Mouse (Mus musculus): Measurements from ENCODE around the gene Man1c1. TPM values are rescaled to one million over a fixed set of nuclear protein-coding genes. Genes with fewer than 3 reads are reported as not detected.

Man1c1 gene
- total RNA-seq, 2 experiments from 2014 or later, result 26.9 to 28.3 TPM

DNA sequence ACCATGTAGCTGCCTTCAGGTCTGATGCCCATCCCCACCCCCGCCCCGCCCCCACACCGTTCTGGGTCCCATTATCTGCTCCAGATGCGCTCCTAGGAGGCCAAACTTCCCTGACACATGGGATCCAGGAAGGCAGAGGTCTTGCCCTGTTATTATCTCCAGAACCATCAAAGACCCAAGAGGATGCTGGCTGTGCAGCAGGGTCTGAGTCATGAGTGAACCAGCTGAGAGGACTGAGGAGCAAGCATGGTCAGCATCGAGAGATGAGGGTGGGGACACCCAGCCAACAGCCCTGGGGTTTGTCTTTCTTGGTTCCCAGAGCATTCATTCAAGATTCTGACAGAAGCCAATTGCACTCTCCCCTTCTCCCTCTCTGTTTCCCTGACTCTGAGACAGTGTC, 100.5 kb downstream of the Man1c1 start:
- DNase-seq, result no peak

DNA sequence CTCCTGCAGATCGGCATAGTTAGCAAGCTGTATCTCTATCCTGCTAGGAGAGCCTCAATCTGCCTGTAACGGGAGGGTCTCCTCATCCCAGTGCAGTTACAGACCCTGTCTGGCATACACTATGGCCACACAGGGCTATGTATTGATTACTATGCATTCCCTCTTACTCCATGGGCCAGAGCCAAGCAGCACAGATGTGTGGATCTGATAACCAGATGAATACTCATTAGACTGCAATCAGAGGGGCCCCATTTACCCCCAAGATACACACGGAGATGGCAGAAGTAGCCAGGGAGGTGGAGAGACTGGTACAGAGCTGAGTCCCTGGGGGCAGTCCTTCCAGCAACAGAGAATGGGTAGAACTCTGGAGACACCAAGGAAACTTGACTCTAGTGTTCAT, 101.5 kb downstream of the Man1c1 start:
- DNase-seq, result no peak

DNA sequence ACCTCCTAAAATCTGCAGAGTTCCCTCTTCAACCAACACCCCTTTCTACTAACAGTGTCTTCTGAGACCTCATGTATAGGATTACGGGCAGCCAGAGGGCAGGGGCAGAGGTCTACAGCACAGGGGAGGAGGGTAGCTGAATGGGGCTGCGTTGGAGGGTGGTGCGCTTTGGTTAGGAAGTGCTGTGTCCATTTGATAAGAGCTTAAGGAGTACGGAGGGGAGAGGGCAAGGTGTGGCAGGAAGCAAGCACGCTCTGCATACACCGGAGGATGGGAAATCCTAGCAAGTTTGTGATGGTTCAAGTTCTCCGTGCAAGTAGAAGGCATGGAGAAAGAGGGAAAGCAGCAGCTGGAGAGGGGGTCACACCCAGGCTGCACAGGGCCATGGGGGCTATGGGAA, 102.1 kb downstream of the Man1c1 start:
- DNase-seq, result peak in 1 of 2 experiments; percentile 53

DNA sequence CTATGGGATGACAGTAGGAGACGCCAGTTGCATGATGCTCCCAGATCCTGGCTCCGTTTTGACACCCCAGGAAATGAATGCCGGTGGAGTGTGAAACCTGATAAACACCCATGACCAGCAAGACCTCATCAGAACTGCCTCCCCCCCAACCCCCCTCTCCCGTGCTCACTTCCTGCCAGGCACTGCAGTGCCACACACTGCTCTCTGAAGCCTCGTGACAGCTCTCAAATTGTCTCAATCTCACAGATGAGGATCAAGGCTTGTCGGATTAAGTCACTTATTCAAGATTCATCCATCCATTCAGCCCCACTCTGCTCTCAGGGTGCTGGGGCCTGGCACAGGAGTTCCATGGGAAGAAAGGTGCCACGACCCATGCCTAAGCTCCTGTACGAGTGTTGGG, 102.7 kb downstream of the Man1c1 start:
- DNase-seq, result no peak

DNA sequence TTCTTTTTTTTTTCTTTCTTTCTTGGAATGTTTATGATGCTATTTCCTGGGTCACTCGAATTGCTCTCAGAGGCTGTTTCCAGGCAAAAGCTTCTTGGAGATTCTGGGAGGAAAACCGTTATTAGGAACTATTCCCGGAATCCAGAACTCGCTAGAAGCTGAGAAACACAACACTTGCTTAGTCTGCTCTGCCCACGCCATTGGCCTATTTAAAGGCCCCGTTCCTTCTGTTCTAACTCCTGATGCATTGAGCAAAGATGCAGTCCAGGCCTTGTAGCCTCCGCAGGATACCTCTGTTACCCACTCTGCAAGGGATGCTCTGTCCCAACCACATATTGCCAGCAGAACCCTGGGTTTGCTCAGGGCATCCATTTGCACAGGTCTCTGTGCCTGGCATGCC, 103.3 kb downstream of the Man1c1 start:
- no peak for DNase-seq

DNA sequence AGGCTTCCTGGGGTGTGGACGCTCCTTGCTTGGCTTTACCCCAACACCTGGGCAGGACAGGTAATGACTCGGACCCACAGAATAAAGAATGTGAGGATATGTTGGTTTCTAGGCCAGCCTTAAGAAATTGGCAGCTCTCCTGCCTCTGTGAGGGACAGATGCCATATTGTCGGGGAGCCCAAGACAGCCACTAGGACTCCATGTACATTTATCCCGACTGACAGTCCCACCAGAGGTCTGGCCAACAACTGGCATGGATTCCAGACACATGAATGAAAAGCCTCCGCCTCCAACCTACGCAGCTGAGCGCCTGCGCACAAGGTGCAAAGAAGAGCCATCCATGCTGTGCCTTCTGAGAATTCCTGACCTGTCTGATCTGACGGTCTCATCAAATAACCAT, 104.0 kb downstream of the Man1c1 start:
- no peak for DNase-seq

DNA sequence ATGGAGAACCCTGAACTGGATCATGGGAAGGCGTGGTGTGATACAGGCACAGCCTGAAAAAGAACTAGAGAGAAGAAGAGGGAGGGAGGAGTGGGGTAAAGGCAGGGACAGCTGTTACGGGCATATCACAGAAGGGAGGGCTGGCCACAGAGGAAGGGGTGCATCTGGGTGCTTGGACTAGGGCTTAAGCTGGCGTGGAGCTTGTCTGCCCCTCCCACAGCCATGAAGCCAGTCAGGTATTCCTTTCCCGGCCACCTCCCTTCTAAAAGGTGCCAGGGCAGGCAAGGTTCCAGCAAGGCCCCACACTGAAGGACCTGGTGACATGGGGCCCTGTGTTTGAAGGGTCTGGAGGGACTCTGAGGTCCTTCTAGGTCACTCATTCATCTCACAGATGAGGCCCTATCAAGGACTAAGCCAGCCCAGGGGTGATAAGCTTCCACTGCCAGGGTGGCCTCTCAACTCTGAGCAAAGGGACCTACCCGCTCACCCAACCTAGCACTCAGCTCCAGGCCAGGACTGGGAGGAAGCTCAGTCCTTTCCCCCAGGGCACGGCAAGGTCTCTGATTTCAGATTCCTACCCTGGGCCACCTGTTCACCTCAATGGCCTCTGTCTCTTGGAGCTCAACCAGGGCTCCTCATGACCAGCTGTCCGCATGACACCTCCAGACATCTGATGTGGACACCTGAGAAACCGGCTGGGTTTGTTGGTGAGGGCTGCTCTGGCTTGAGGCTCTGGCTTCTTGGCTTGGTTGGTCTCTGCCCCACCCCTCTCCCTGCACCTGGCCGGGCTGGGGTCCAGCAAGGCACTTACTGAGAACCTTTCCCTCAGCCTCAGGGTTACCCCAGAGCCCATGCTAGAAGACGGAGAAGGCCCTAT, 107.0 kb downstream of the Man1c1 start:
- DNase-seq, result no peak

DNA sequence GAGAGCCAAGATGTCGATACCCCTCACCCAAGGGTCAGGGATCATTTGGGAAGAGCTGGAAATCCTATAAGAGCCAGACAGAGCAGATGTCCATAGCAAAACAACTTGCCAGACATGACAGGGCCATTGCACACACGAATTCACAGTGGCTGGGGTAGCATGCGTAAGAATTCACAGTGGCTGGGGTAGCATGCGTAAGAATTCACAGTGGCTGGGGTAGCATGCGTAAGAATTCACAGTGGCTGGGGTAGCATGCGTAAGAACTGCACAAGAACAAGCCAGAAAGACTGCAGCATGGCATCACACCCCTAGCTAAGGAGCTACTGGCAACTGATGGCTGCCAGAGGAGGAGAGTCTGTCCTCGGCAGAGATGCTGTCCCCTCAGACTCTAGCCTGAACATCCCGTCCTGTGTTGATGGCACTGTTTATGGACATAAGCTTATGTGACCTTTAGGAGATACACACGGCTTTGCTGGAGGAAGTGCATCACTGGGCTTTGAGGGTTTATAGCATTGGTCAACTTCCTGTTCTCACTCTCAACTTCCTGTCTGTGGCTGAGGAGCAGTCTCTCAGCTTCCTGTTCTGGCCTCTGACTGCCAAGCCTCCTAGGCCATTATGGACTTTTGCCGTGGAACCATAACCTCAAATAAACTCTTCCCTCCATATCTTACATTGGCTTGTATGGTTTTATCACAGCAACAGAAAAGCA, 109.2 kb downstream of the Man1c1 start:
- DNase-seq, result no peak

DNA sequence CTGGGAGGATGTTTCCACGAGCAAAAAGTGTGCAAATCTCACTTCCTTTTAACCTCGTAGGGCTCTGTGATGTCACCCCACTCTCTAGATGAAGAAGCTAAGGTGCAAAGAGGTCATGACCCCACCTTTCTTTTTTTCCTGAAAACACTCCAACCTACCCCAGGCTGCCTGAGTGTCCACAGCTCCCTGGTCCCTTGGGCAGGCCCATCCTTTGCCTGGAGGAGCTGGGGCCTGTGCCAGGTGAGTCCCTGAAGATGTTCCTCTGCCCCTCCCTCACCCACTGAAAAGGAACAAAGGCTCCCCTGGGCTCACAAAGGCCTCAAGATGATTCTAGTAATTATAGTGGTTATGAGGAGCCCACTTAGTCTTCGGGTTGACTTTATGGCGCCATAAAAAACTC, 111.6 kb downstream of the Man1c1 start:
- DNase-seq, result no peak

DNA sequence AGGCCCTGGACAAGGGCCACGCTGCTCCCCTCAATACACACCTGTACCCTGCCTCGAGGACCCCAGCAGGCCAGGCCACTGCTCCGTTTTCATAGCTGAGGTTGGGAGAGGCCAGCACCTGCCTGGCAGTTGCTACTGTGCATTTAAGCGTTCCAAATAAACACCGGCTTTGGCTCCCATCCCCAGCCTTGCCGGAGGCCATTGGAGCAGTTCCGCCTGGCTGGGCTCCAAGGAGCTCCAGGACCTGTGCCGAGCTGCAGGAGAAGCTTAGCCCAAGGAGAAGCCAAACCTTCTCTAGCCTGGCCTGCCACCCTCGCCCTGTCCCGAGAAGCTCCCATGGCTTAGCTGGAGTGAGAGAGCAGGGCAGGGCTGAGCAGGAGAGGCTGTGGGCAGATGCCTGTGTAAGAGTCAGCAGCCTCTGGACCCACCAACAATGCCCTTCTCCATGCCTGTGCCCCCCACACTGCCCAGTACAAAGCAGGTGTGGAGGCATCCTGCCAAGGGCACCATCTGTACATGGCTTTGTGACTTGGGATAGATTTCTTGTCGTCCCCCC, 112.5 kb downstream of the Man1c1 start:
- peak; percentile 88 to 91 for DNase-seq

DNA sequence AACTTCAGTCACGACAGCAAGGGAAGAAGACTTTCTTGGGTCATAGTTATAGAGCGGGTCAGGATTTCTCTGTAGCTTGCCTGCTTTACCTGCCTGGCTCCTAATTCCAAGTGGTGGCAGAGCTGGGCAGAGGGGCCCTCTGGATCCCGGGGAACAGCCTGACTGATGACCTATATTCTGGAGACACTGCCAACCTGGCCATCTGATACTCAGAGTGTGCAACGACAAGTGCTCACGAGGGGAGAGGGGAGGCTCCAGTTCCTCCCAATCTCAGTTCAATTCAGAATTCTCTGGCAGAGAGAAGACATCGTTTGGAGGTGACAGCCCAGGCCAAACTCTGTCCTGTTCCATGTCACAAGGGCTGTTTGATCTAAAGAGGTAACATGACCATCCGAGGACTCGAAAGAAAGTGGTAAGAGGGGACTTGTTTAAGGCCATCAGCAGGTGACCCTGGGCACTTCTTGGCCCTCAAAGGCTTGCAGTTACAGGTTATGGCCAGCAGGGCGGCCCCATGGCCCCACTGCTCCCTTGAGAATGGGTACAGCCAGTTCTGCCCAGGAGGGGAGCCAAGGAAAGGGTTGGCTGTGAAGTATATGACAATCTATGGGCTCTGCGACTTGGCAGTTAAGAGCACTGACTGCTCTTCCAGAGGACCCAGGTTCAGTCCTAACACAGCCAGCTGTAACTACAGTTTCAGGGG, 113.7 kb downstream of the Man1c1 start:
- DNase-seq, result peak; percentile 49 to 62

DNA sequence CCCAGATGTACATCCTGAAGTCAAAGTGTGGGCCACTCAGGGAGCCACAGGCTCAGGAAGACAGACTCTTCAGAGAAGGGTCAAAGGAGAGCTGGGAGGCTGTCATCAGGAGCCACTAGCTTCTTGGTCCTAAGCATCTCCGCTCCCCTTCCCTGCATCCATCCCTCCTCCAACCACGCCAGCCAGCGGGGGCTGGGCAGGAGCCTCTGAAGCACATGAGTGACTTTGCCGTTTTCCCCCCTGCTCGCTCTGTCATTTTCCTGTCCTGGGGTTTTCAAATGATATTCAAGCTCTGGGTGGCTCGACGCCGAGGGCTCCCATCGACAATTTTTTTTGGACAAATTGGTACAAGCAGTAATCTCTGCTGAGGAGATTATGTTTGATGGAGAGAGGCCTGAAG, 114.3 kb downstream of the Man1c1 start:
- no peak for DNase-seq

DNA sequence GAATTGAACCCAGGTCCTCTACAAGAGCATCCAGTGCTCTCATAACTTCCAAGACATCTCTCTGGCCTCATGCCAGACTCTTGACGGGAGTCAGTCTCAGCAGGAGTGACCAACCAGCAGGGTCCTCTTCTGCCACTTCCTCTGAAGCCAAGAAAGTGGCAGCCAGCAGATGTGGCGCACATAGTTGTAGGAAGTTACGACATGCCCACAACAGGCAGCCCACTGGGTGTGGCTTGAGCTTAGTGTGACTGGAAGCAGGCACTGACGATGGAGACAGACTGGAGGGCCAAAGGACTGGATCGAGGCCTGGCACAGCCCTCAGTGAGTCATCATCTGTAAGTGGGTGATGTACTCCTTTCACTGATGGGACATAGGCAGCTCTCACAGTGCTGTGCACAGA, 115.1 kb downstream of the Man1c1 start:
- no peak for DNase-seq

DNA sequence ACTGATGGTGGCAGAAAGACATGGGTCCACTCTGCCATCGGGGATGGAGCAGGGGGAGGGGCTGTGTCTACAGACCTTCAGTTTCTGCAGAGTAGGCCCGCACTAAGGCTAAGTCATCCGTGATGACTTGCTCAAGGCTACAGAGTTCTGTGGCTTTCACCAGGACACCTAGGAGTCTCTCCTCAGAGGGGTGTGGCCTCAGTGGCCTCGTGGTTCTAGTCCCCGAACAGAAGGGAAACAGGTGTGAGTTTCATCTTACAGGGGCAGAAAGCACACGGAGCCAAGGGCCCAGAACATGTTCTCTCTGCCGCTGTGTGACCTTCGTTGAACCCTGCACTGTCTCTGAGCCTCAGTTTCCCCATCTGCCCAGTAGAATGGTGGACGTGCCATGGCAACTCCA, 115.8 kb downstream of the Man1c1 start:
- DNase-seq, result no peak

DNA sequence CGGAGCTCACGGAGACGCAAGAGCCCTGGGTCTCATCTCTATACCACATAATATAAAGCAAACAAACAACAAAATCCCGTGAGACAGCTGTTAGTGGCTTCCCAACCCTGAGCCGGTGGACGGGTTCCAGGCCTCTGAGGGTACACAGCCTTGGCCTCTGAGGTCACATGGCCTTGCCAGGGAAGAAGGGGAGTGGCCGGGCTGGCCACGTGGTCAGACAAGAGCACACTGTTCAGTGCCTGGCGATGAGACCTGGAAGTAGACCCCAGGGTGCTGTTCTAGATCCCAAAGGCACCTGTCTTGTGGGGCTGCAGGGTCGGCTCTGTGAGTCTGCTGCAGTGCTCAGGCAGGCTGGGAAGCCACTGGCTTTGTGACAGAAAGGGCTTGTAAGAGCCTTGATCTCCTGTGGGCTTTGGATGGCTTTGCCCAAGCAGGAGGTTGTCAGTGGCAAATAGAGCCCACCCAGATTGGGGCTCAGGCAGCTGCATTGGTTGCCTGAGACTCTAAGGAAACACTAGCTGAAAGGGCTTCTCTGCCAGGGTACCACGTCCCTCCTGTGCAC, 116.4 kb downstream of the Man1c1 start:
- no peak for DNase-seq

DNA sequence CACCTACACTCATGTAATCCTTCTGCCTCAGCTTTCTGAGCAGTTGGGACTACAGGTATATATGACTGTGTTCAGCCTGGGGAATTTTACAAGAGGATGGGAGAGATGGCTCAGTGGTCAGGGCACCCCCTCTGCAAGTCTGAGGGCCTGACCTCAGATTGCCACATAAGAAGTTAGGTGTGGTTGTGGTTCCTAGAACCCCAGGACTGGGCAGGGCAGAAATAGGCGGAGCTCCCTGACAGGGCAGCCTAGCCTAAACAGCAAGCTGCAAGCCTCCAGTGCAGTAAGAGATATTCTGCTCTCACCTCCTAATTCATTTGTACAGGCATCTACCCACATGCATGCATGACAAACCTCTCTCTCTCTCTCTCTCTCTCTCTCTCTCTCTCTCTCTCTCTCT, 117.5 kb downstream of the Man1c1 start:
- no peak for DNase-seq

DNA sequence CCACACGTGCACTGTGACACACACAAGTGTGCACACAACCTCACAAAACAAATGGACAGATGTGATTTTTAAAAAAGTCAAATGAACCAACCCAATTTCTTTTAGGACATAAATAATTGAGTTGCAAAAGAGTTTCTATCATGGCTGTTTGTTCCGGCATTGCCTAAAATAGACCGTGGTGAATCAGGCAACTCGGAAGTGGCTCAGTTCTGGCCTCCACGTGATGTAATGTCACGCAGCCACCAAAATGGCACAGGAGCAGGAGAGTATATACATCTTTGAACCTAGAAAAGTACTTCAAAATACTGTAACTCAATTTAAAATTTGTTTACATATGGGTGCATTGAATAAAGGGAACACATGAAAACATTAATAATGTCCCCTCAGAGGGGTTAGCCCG, 118.0 kb downstream of the Man1c1 start:
- DNase-seq, result no peak

DNA sequence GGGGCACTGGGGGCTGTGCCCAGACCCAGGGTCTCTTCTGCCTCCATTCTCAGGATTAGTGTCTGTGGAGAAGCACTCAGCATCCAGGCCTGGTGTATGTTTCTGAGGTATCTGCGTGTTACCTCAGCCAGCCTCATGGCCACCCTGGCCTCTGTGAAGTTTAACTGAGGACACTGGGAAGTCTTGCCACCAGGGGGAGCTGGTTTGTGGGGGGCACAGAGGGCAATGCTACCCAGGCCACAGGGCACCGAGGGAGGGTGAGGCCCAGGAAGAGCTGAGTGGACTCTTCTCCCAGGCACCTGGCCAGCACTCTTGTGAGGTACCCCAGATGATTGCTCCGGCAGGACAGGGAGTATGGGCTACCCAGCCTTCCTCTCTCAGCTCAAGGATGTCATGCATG, 120.6 kb downstream of the Man1c1 start:
- DNase-seq, result peak in 1 of 2 experiments; percentile 68

DNA sequence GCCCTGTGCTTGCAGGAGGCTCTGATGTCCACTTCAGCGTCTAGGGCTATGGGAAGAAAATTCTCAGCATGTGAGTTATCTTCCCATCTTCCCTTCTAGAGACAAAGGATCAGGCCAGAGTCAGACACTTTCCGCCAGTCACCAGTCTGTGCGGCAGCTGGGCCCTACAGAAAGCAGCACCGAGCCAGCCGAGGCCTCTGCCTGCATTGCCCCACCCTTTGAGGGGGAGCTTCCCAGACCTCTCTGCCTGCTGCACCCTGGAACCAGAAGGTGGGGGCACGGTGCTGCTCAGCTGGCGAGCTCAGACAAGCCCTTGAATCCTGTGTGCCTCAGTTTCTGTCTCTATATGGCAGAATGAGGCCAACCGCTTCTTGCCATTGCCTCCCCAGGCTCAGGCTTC, 122.7 kb downstream of the Man1c1 start:
- no peak for DNase-seq

DNA sequence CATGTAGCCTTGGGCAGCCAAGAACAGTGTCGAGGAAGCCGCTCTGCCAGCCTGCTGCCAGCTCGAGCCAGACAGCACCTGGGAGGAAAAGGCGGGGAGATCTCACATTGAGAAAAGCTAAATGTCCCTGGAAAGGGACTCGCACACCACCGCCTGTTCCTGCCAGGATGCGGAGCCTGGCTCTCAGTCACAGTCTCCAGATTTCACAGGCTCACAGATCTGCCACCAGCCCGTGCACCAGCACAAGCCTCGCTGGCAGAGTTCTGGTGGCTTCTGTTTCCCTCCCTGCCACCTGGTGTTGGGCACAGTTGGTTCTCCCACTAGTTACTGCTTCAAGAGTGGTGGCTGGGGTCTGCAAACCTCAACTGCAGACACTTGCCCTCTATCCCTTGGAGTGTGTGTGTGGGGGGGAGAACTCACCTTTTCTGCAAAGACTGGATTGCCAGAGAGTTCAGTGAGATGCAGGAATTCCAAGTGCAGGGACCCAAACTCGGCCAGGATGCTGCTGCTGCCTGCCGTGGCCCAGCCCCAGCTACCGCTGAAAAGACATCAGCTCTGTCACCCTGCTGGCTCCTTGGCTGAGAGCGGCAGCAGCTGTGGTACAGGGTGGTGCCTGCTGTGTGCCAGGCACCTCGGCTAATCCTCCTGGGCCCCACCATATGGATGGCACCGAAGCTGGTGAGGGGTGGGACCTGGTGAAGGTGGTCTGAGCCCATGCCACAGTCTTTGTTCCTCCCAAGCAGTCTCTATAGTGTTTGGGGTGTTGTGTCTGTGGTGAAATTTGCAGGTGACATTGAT, 123.5 kb downstream of the Man1c1 start:
- no peak for DNase-seq

DNA sequence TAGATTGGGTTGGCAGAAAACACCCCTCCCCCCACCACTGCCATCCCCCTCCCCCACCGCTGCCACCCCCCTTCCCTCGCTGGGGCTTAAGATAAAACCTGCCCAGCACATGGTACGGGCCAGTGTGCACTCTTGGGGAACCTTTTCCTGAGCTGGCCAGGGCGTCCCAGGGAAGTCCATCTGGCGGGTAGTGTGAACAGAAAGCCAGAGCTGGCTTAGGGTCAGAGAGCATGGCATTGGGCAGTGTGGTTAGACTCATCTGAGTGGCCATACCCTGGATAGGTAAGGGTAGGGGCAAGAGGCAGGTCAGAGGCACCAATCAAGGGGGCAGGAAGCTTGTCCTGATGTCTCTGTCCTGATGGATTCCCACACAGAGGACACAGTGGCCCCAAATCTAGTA, 124.5 kb downstream of the Man1c1 start:
- DNase-seq, result no peak

DNA sequence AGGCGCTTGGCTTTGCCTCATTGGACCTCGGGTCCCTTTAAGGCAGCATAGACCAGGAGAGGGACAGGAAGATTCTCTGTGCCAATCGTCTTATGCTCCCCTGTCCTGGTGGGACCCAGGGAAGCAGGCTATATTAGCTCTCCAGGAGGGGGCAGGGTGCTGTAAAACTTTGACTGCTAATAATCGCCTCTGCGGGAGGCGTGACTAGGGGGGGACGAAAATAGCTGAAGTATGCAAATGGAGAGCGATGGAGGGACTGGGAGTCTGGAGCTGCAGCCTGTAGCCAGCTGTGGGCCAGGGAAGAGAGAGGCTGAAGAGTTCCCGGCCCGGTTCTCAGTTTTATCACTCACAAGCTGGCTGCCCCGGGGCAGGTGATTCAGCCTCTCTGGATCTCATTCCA, 124.9 kb downstream of the Man1c1 start:
- DNase-seq, result peak; percentile 61 to 66
